Mouse (Mus musculus) kidney, embryonic 14.5 days (tissue): ENCODE measurements around the gene Thbd. TPM values are rescaled to one million over a fixed set of nuclear protein-coding genes. Genes with fewer than 3 reads are reported as not detected.

Experiments
- ATAC-seq: fragments of 200-750 bp; cut with Nextera tagmentation; 2 replicates; pipeline ENCODE4 v1.8.0; 2017; ENCODE audit warnings: moderate number of reproducible peaks, mild to moderate bottlenecking, moderate TSS enrichment, moderate library complexity; ENCODE audit not compliant: low FRiP score, low TSS enrichment
- H3K27ac ChIP-seq: fragments of 300-500 bp; sonication (generic); 2 replicates; pipeline ENCODE4 v1.5.1; 2014; ENCODE audit warnings: low read depth, mild to moderate bottlenecking, low read length, moderate library complexity, mixed read lengths
- H3K27me3 ChIP-seq: fragments of 300-500 bp; sonication (generic); 2 replicates; pipeline ENCODE4 v1.6.1; 2014; ENCODE audit warnings: mild to moderate bottlenecking, low read length; ENCODE audit not compliant: control insufficient read depth, insufficient read depth
- H3K36me3 ChIP-seq: fragments of 300-500 bp; sonication (generic); 2 replicates; pipeline ENCODE4 v1.6.1; 2014; ENCODE audit warnings: low read length, mixed read lengths; ENCODE audit not compliant: control insufficient read depth, insufficient read depth
- H3K4me1 ChIP-seq: fragments of 300-500 bp; sonication (generic); 2 replicates; pipeline ENCODE4 v1.6.1; 2014; ENCODE audit warnings: low read length, mixed read lengths; ENCODE audit not compliant: control insufficient read depth, insufficient read depth
- H3K4me2 ChIP-seq: fragments of 300-500 bp; sonication (generic); replicated peaks from 2 replicates; pipeline ENCODE4 v1.6.1; 2014; ENCODE audit warnings: low read depth, mild to moderate bottlenecking, low read length
- H3K4me3 ChIP-seq: fragments of 300-500 bp; sonication (generic); 2 replicates; pipeline ENCODE4 v1.5.1; 2014; ENCODE audit warnings: mild to moderate bottlenecking, low read length
- H3K9ac ChIP-seq: fragments of 300-500 bp; sonication (generic); 2 replicates; pipeline ENCODE4 v1.6.1; 2014; ENCODE audit warnings: low read depth, mild to moderate bottlenecking, low read length, moderate library complexity
- H3K9me3 ChIP-seq: fragments of 300-500 bp; sonication (generic); 2 replicates; pipeline ENCODE4 v1.6.1; 2016; ENCODE audit warnings: low read length; ENCODE audit not compliant: control insufficient read depth
- WGBS: fragments of 180-500 bp; shearing (Covaris S2); extraction: QIAGEN DNeasy Blood & Tissue Kit; methylation state at CpG from one replicate; pipeline ENCODE4 v1.1.7; 2014; 5-methylcytosine and 5-hydroxymethylcytosine counted together
- polyA plus RNA-seq: library from polyadenylated mRNA; unstranded; fragments of >200 nt; fragmentation: Nextera tagmentation; extraction: Ambion mirVana; gene quantifications from 2 replicates; pipeline ENCODE4 v1.2.1, GENCODE M21; 2014

Gene Thbd
- polyA plus RNA-seq, 1 experiment from 2014 or later = 6.7 TPM

DNA sequence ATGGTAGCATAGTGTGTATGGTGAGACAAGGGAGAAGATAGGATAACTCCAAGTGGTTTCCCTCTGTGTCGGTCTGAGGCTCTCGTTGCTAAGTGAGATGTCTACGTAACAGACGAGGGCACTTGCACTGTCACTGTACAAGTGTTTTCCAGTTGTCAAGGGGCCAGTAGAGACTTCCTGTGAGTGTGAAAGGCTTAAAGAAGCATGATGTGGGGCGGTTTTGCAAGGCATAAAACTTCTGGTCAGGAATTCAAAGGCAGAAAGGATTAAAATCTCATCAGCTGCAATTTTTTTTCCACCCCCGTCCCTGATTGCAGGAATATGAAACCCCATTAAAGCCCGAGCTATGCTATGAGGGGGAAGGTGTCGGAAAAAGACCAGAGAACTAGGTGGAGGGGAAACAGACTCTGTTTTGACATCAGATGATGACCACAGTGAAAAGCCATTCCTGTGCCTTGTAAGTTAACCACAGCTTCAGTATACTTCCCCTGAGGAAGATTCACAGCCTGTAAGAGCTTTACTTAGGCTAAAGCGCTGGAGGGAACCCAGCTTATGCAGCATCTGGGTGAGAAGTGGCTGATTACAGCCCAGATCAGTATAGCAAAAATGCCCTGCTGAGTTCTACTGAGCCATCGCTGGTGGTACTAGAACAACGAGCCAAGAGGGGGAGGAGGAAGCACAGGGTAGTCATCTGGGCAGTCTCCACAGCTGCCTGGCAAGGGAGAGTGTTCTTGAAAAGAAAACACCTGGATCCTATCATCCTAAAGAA is 10.8 kb downstream of the Thbd start:
- H3K27me3 ChIP-seq = peaks cover 16% of the 10 kb centered on the region

GRCm38 (mm10) chr2:148396209-148396608 is 11.8 kb downstream of the Thbd start:
- Histone ChIP-seq H3K27ac (no peak overlapping the region), H3K9me3 (no peaks in the 10 kb centered on the region), H3K4me2 (no peak overlapping the region), H3K4me1 (no peaks in the 10 kb centered on the region), H3K9ac (no peak overlapping the region), H3K27me3 (peaks cover 16% of the 10 kb centered on the region), H3K4me3 (no peak overlapping the region), H3K36me3 (no peaks in the 10 kb centered on the region)
- ATAC-seq = no peak
- WGBS = 73% methylated on average over 10 of the region's 10 CpGs

More for the DNA sequence above, 10.8 kb downstream of the Thbd start:
- Histone ChIP-seq H3K9me3 (no peaks in the 10 kb centered on the region), H3K4me1 (no peaks in the 10 kb centered on the region), H3K4me2 (no peak overlapping the region), H3K4me3 (no peak overlapping the region), H3K27ac (no peak overlapping the region), H3K36me3 (no peaks in the 10 kb centered on the region), H3K9ac (no peak overlapping the region)
- WGBS = 69% methylated on average over 11 of the region's 11 CpGs
- ATAC-seq = no peak

- WGBS = 7% methylated on average over 55 of the region's 83 CpGs
- no peaks in the 10 kb centered on the region for H3K4me1 ChIP-seq
Measured at GRCm38 (mm10) chr2:148395131-148396051, 12.6 kb downstream of the Thbd start, which contains the start of gene Sstr4. Gene Sstr4, plus strand, starts transcription at chr2:148395344.

GRCm38 (mm10) chr2:148393846-148394245 is 14.1 kb downstream of the Thbd start:
- no peak overlapping the region for H3K9ac ChIP-seq
- no peaks in the 10 kb centered on the region for H3K9me3 ChIP-seq
- H3K36me3 ChIP-seq = no peaks in the 10 kb centered on the region
- H3K4me2 ChIP-seq = no peak overlapping the region
- H3K4me3 ChIP-seq = no peak overlapping the region
- H3K27me3 ChIP-seq = peaks cover 16% of the 10 kb centered on the region
- H3K27ac ChIP-seq = no peak overlapping the region
- H3K4me1 ChIP-seq = no peaks in the 10 kb centered on the region
- ATAC-seq = no peak

More at GRCm38 (mm10) chr2:148395131-148396051, 12.6 kb downstream of the Thbd start, which contains the start of gene Sstr4:
- peaks cover 16% of the 10 kb centered on the region for H3K27me3 ChIP-seq
- peak within 1 kb of the TSS; percentile 20 for H3K9ac ChIP-seq
- no peak within 1 kb of the TSS for H3K27ac ChIP-seq
- no peaks in the 10 kb centered on the region for H3K9me3 ChIP-seq
- ATAC-seq = peak; percentile 77
- H3K4me2 ChIP-seq = peak within 1 kb of the TSS; percentile 93
- no peaks in the 10 kb centered on the region for H3K36me3 ChIP-seq
- H3K4me3 ChIP-seq = peak within 1 kb of the TSS; percentile 48

- no peak for ATAC-seq
- no peaks in the 10 kb centered on the region for H3K36me3 ChIP-seq
- H3K9ac ChIP-seq = no peak overlapping the region
- H3K27me3 ChIP-seq = peaks cover 16% of the 10 kb centered on the region
- H3K4me1 ChIP-seq = no peaks in the 10 kb centered on the region
- H3K4me3 ChIP-seq = no peak overlapping the region
- no peaks in the 10 kb centered on the region for H3K9me3 ChIP-seq
- H3K27ac ChIP-seq = no peak overlapping the region
- WGBS = 69% methylated on average over 1 of the region's 1 CpGs
- no peak overlapping the region for H3K4me2 ChIP-seq
Measured at GRCm38 (mm10) chr2:148393149-148393548, 14.8 kb downstream of the Thbd start.

DNA sequence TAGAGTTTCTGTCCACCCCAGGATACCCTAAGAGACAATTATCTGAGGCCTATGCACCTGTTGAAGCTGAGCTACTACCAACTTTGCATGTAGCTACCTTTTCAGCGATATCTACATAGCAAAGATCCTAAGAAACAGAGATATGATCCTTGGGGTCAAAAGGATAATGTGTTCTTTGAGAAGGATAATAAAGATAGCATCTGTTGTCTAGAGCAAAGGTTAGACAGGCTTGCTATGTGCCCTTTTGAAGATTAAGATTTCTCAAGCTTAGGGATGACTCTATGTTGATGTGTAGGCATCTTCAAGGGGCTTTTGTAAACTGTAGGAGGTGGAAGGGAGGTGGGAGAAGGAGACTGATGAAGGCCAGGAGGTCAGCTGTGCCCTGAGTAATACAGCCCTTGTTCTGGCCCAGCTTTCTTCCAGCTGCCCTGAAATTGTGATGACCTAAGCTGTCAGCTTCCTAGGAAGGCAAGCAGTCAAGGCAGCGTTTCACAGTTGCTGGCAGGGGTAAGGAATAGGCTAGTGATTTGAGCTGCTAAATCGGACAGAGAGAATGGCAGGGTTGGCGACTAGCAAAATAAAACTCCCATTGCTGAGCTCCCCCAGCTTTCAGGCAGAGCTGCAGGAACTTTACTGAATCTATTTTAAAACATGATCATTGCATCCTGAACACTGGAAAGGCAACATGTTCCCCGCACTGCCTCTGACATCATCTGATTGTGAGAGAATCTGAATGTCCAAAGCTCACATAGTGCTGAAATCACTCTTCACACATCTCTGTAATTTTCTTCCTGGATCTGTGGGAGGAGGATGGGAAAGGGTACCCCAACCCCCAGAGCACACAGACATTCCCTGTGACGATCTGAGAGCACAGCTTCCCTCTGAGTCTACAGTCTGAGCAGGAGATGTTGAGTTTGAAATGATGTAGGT is 20.1 kb downstream of the Thbd start:
- no peak overlapping the region for H3K4me3 ChIP-seq
- H3K9me3 ChIP-seq = no peaks in the 10 kb centered on the region
- ATAC-seq = no peak
- no peak overlapping the region for H3K27ac ChIP-seq
- no peaks in the 10 kb centered on the region for H3K27me3 ChIP-seq
- H3K4me2 ChIP-seq = no peak overlapping the region
- whole genome bisulfite sequencing = 65% methylated on average over 6 of the region's 6 CpGs
- no peaks in the 10 kb centered on the region for H3K4me1 ChIP-seq
- H3K36me3 ChIP-seq = no peaks in the 10 kb centered on the region
- H3K9ac ChIP-seq = no peak overlapping the region

GRCm38 (mm10) chr2:148386927-148387326 is 21.1 kb downstream of the Thbd start:
- ATAC-seq = no peak
- no peaks in the 10 kb centered on the region for H3K4me1 ChIP-seq
- H3K27ac ChIP-seq = no peak overlapping the region
- H3K27me3 ChIP-seq = no peaks in the 10 kb centered on the region
- H3K4me3 ChIP-seq = no peak overlapping the region
- H3K9ac ChIP-seq = no peak overlapping the region
- no peak overlapping the region for H3K4me2 ChIP-seq
- no peaks in the 10 kb centered on the region for H3K9me3 ChIP-seq
- H3K36me3 ChIP-seq = no peaks in the 10 kb centered on the region
- WGBS = 83% methylated on average over 2 of the region's 2 CpGs

- Histone ChIP-seq H3K4me1 (no peaks in the 10 kb centered on the region), H3K4me3 (no peak overlapping the region), H3K9ac (no peak overlapping the region), H3K9me3 (no peaks in the 10 kb centered on the region), H3K4me2 (no peak overlapping the region), H3K27ac (no peak overlapping the region), H3K36me3 (no peaks in the 10 kb centered on the region), H3K27me3 (no peaks in the 10 kb centered on the region)
- 87% methylated on average over 3 of the region's 3 CpGs for WGBS
- no peak for ATAC-seq
Measured at GRCm38 (mm10) chr2:148386476-148386875, 21.5 kb downstream of the Thbd start.
